8 mouse cellular contexts compared by ENCODE assay signal in genomic region chr1:90026945-90027344, GRCm38 (mm10). TPM values are rescaled to one million over a fixed set of nuclear protein-coding genes. Genes with fewer than 3 reads are reported as not detected.
DNase-seq lines count a peak whose midpoint lies in the region; ATAC-seq and TF ChIP-seq lines count a peak whose summit lies in the region.

No protein-coding gene starts in this region.

- ATAC-seq in midbrain, embryonic 14.5 days (ENCODE audit: low FRiP score, low TSS enrichment): no peak
- ATAC-seq in midbrain, embryonic 15.5 days (replicated peaks): no peak
- no peak for ATAC-seq in liver, embryonic 14.5 days (ENCODE audit: insufficient read depth)

- H3K9ac ChIP-seq in midbrain, embryonic 14.5 days (replicated peaks; ENCODE audit: low read length): no peak overlapping the region
- no peak overlapping the region for H3K9ac ChIP-seq in midbrain, embryonic 15.5 days
- H3K9ac ChIP-seq in liver, embryonic 14.5 days (replicated peaks): no peak overlapping the region

- TF ChIP-seq CTCF in liver, embryonic 14.5 days (IDR thresholded peaks at IDR 0.05; ENCODE audit: low read depth): peak; percentile 69

- TF ChIP-seq EP300 in liver, embryonic 14.5 days (IDR thresholded peaks at IDR 0.05; ENCODE audit: low read depth): no peak

- H3K27ac ChIP-seq in midbrain, embryonic 14.5 days (replicated peaks; ENCODE audit: low read depth, low read length): no peak overlapping the region
- no peak overlapping the region for H3K27ac ChIP-seq in midbrain, embryonic 15.5 days
- no peak overlapping the region for H3K27ac ChIP-seq in liver, embryonic 14.5 days

- no peak overlapping the region for H3K4me2 ChIP-seq in midbrain, embryonic 14.5 days (ENCODE audit: low read length)
- H3K4me2 ChIP-seq in midbrain, embryonic 15.5 days: no peak overlapping the region
- no peak overlapping the region for H3K4me2 ChIP-seq in liver, embryonic 14.5 days (ENCODE audit: low read depth)

- H3K36me3 ChIP-seq in midbrain, embryonic 14.5 days (ENCODE audit: control insufficient read depth, insufficient read depth, low read length): no peaks in the 10 kb centered on the region
- no peaks in the 10 kb centered on the region for H3K36me3 ChIP-seq in midbrain, embryonic 15.5 days (replicated peaks)
- H3K36me3 ChIP-seq in liver, embryonic 14.5 days (replicated peaks; ENCODE audit: control insufficient read depth, insufficient read depth, low read depth): no peaks in the 10 kb centered on the region

- 21% methylated on average over 3 of the region's 3 CpGs for WGBS in midbrain, embryonic 14.5 days
- 31% methylated on average over 3 of the region's 3 CpGs for WGBS in midbrain, embryonic 15.5 days
- 21% methylated on average over 3 of the region's 3 CpGs for WGBS in liver, embryonic 14.5 days (ENCODE audit: insufficient replicate concordance)

- DNase-seq in gastrocnemius, adult 18-20 months (ENCODE audit: low spot score): peak; percentile 31
- DNase-seq in gastrocnemius, postnatal 25 days: no peak
- peak; percentile 35 for DNase-seq in midbrain, embryonic 14.5 days
- peak; percentile 64 to 73 for DNase-seq in adrenal gland, postnatal 36 days
- DNase-seq in liver, embryonic 14.5 days (ENCODE audit: low read depth in 3 of 3, low spot score in 3 of 3): peak in 1 of 3 experiments; percentile 3
- no peak for DNase-seq in layer of hippocampus, adult 8-10 months (ENCODE audit: low spot score in 2 of 2)
- DNase-seq in spleen, adult 18-20 months: no peak

- no peaks in the 10 kb centered on the region for H3K27me3 ChIP-seq in midbrain, embryonic 14.5 days (ENCODE audit: control insufficient read depth, insufficient read depth, low read length)
- no peaks in the 10 kb centered on the region for H3K27me3 ChIP-seq in midbrain, embryonic 15.5 days (replicated peaks)
- no peaks in the 10 kb centered on the region for H3K27me3 ChIP-seq in liver, embryonic 14.5 days (ENCODE audit: control insufficient read depth, insufficient read depth, low read length)

- no peak overlapping the region for H3K4me3 ChIP-seq in midbrain, embryonic 14.5 days (replicated peaks; ENCODE audit: low read depth, low read length)
- H3K4me3 ChIP-seq in midbrain, embryonic 15.5 days: no peak overlapping the region
- H3K4me3 ChIP-seq in liver, embryonic 14.5 days (ENCODE audit: insufficient read depth in 1 of 2, low read depth in 2 of 2, low read length in 2 of 2): no peak overlapping the region

- no peaks in the 10 kb centered on the region for H3K4me1 ChIP-seq in midbrain, embryonic 14.5 days (ENCODE audit: control insufficient read depth, insufficient read depth, low read length)
- no peaks in the 10 kb centered on the region for H3K4me1 ChIP-seq in midbrain, embryonic 15.5 days
- no peaks in the 10 kb centered on the region for H3K4me1 ChIP-seq in liver, embryonic 14.5 days (replicated peaks; ENCODE audit: control insufficient read depth in 2 of 2, insufficient read depth in 2 of 2, low read length in 1 of 2)

- H3K9me3 ChIP-seq in midbrain, embryonic 14.5 days (ENCODE audit: control insufficient read depth, low read length): no peaks in the 10 kb centered on the region
- H3K9me3 ChIP-seq in midbrain, embryonic 15.5 days: no peaks in the 10 kb centered on the region
- no peaks in the 10 kb centered on the region for H3K9me3 ChIP-seq in liver, embryonic 14.5 days (ENCODE audit: control insufficient read depth, low read length)

RNA-seq across cellular contexts. Expression of gene Asb18, which starts 12.5 kb away (rescaled TPM):
- total RNA-seq in gastrocnemius, adult 18-20 months (2021): 10 to 100 TPM; 30.5 to 36.9 TPM
- total RNA-seq in gastrocnemius, postnatal 25 days (2021): 10 to 100 TPM; 19.9 to 22.6 TPM
- polyA plus RNA-seq in midbrain, embryonic 14.5 days (2014; fragmentation: Nextera tagmentation; extraction: Ambion mirVana): 0.25 and 0.90 TPM in 2 replicates
- polyA plus RNA-seq in midbrain, embryonic 15.5 days (2015; fragmentation: Nextera tagmentation; extraction: Ambion mirVana): 0.45 and 0.54 TPM in 2 replicates
- total RNA-seq in adrenal gland, postnatal 36 days (2021): not detected
- polyA plus RNA-seq in liver, embryonic 14.5 days (2012; rRNA removed): not detected in 2 replicates
- not detected in 2 replicates for polyA plus RNA-seq in liver, embryonic 14.5 days (2014; fragmentation: Nextera tagmentation; extraction: Ambion mirVana)
- 1 to 10 TPM; 2.5 to 2.8 (median 2.6) TPM for total RNA-seq in layer of hippocampus, adult 8-10 months (2022)

Comparison
In these comparisons a context has a peak if more than half of its experiments do, and no peak if none do; other contexts are left out.
1. DNase-seq: peak in gastrocnemius, adult 18-20 months (single experiment), midbrain, embryonic 14.5 days (single experiment) and adrenal gland, postnatal 36 days (2 of 2); none in gastrocnemius, postnatal 25 days (single experiment), layer of hippocampus, adult 8-10 months (0 of 2) and spleen, adult 18-20 months (0 of 2).
2. RNA of gene Asb18, which starts 12.5 kb away (total RNA-seq): 30.5 to 36.9 TPM in gastrocnemius, adult 18-20 months and 19.9 to 22.6 TPM in gastrocnemius, postnatal 25 days; 2.5 to 2.8 TPM in layer of hippocampus, adult 8-10 months and not detected in adrenal gland, postnatal 36 days; every median in the first group is over 4 times any median in the second.